Mouse (Mus musculus) limb, embryonic 13.5 days (tissue): ENCODE results near the gene Tmem203. TPM values are rescaled to one million over a fixed set of nuclear protein-coding genes. Genes with fewer than 3 reads are reported as not detected.

Experiments
- ATAC-seq: fragments of 200-750 bp; cut with Nextera tagmentation; 2 replicates; pipeline ENCODE4 v1.8.0; 2017; ENCODE audit warnings: low read depth, moderate number of reproducible peaks, moderate TSS enrichment; ENCODE audit not compliant: low FRiP score
- H3K27ac ChIP-seq: fragments of 300-500 bp; sonication (generic); 2 replicates; pipeline ENCODE4 v1.5.1; 2015; ENCODE audit warnings: inconsistent platforms, mild to moderate bottlenecking, moderate library complexity
- H3K27me3 ChIP-seq: fragments of 300-500 bp; sonication (generic); 2 replicates; pipeline ENCODE4 v1.6.1; 2015; ENCODE audit warnings: mild to moderate bottlenecking, inconsistent platforms
- H3K36me3 ChIP-seq: fragments of 300-500 bp; sonication (generic); 2 replicates; pipeline ENCODE4 v1.6.1; 2015; ENCODE audit warnings: inconsistent platforms, mild to moderate bottlenecking, moderate library complexity
- H3K4me1 ChIP-seq: fragments of 300-500 bp; sonication (generic); 2 replicates; pipeline ENCODE4 v1.6.1; 2015; ENCODE audit warnings: inconsistent platforms
- H3K4me2 ChIP-seq: fragments of 300-500 bp; sonication (generic); replicated peaks from 2 replicates; pipeline ENCODE4 v1.6.1; 2015; ENCODE audit warnings: inconsistent platforms, mild to moderate bottlenecking, moderate library complexity
- H3K4me3 ChIP-seq: fragments of 300-500 bp; sonication (generic); 2 replicates; pipeline ENCODE4 v1.5.1; 2015; ENCODE audit warnings: moderate library complexity, mild to moderate bottlenecking, inconsistent platforms
- H3K9ac ChIP-seq: fragments of 300-500 bp; sonication (generic); 2 replicates; pipeline ENCODE4 v1.6.1; 2015; ENCODE audit warnings: mild to moderate bottlenecking, inconsistent platforms
- H3K9me3 ChIP-seq: fragments of 300-500 bp; sonication (generic); 2 replicates; pipeline ENCODE4 v1.6.1; 2016; ENCODE audit warnings: inconsistent platforms
- WGBS: fragments of 180-500 bp; shearing (Covaris S2); methylation state at CpG from one replicate; pipeline ENCODE4 v1.1.7; 2015; 5-methylcytosine and 5-hydroxymethylcytosine counted together
- polyA plus RNA-seq: library from polyadenylated mRNA; unstranded; fragments of >200 nt; fragmentation: Nextera tagmentation; extraction: Ambion mirVana; gene quantifications from 2 replicates; pipeline ENCODE4 v1.2.1, GENCODE M21; 2015

Gene Tmem203
- polyA plus RNA-seq, 1 experiment from 2014 or later = 23.6 TPM

DNA sequence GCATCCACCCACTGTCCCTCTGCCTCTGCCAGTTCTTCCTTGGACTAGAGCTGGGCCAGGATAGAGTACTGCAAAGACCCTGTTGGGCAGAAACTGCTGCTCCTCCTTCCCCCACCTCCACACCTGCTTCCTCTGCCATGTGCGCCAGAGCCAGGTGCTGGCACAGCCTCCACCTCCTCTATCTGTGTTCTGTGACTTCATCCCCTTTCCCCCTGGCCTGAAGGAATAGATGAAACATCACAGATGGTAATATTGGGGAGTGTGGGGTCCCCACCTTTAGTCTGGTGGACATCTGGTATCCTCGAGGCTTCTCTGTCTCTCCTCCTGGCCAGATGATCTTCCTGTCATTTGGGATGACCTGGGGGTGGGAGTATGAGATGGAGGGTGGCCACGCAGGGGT is 48.2 kb downstream of the Tmem203 start:
- H3K27me3 ChIP-seq = peaks cover 66% of the 10 kb centered on the region
- no peak overlapping the region for H3K9ac ChIP-seq
- peaks cover 5% of the 10 kb centered on the region; the same call in 1 of the 2 replicates for H3K4me1 ChIP-seq
- no peaks in the 10 kb centered on the region for H3K9me3 ChIP-seq
- H3K36me3 ChIP-seq = no peaks in the 10 kb centered on the region
- H3K4me2 ChIP-seq = no peak overlapping the region
- 66% methylated on average over 3 of the region's 3 CpGs for WGBS
- H3K4me3 ChIP-seq = no peak overlapping the region
- no peak for ATAC-seq
- H3K27ac ChIP-seq = no peak overlapping the region

DNA sequence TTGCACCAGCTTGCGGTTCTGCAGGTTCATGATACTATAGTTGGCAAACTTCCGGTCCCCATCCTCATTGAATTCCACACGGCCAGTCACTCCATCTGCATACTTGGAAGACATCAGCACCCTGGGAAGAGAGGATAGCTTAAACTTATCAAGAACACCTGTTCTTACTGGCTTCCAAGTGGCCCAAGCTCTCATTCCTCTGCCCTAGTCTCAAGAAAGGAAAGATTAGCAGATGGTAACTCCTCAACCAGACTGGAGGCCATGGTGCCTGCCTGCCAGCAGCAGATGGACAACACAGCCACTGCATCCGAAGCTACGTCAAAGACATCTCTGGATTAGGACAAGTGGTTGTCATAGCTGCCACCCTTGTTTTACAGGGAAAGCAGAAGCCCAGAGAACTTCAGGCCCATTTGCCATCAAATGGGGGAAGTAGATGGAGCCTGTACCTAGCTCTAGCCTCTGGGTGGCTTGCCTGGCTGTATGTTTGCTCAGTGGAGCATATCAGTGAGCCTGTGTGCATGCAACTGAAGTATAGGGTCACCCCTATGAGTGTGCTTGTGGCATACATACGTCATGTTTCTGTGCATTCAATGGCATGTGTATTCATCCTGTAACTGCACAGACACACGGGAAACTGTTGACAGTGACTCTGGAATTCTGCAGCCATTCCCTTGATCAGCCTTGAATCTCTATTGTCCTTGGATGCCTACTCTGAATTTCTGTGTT is 48.9 kb downstream of the Tmem203 start:
- Histone ChIP-seq H3K27me3 (peaks cover 72% of the 10 kb centered on the region), H3K4me3 (peak overlapping the region; percentile 50; the same call in 1 of the 2 replicates)
- ATAC-seq = no peak

DNA sequence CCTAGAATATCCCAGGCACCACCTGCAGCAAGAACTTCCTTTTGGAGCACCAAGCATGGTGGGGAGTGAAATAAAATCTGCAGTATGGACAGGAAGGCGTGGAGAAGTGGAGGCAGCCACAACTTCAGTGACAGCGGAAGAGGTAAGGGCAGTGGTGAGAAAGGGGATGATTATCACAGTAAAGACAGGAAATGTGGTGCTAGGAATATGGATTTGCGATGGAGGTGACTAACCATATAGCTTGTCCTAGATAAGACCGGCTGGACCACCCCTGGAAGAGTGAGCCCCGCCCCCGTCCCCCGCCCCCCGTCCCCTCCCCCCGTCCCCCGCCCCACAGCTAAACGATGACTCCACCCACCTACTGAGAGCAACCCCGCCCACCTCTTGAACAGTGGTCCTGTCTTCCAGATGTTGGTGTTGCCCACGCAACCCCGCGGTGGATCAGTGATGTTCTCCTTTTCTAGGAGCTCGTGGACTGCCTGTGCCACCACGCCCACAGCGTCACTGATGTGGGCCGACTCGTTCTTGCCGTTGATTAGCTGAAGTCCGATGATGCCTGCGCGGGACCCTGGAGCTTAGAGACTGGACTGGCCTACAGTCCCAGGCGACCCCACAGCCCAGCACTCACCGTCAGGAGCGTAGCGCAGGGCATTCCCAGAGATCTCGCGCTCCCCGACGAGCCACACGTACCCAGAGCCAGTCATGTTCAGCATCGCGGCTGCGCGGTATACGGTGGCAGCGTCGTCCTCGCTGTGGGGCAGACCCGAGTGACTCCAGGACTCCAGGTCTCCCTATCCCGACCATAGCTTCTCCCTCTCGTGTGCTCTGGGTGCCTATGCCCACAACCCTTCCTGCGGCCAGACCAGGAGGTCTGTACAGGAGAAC is 49.7 kb downstream of the Tmem203 start:
- Histone ChIP-seq H3K4me3 (peak overlapping the region; percentile 50), H3K4me2 (peak overlapping the region; percentile 86), H3K9ac (peak overlapping the region; percentile 59), H3K27me3 (peaks cover 80% of the 10 kb centered on the region), H3K36me3 (no peaks in the 10 kb centered on the region), H3K9me3 (no peaks in the 10 kb centered on the region), H3K4me1 (peaks cover 5% of the 10 kb centered on the region; the same call in 1 of the 2 replicates), H3K27ac (no peak overlapping the region)
- WGBS = 2% methylated on average over 37 of the region's 45 CpGs
- ATAC-seq = peak; percentile 48

More for the DNA sequence above, 48.9 kb downstream of the Tmem203 start:
- Histone ChIP-seq H3K27ac (no peak overlapping the region), H3K36me3 (no peaks in the 10 kb centered on the region), H3K4me1 (peaks cover 5% of the 10 kb centered on the region; the same call in 1 of the 2 replicates), H3K4me2 (peak overlapping the region; percentile 86), H3K9me3 (no peaks in the 10 kb centered on the region), H3K9ac (no peak overlapping the region)
- 73% methylated on average over 7 of the region's 7 CpGs for WGBS

Other genes starting within 250 kb of the Tmem203 start
- 75.9 and 82.9 TPM in 2 replicates for gene Nsmf, start 201.1 kb upstream of the Tmem203 start, polyA plus RNA-seq
- gene Entpd8, start 175.1 kb upstream of the Tmem203 start, polyA plus RNA-seq = not detected in 2 replicates
- 0.11 TPM in 1 of 2 replicates, not detected in the other for gene Noxa1, start 160.3 kb upstream of the Tmem203 start, polyA plus RNA-seq
- 12.6 and 15.3 TPM in 2 replicates for gene Nrarp, start 74.7 kb upstream of the Tmem203 start, polyA plus RNA-seq
- gene Tor4a, start 58.6 kb upstream of the Tmem203 start, polyA plus RNA-seq = 4.1 and 4.8 TPM in 2 replicates
- gene Nelfb, start 44.0 kb upstream of the Tmem203 start, polyA plus RNA-seq = 122 and 124 TPM in 2 replicates
- gene Stpg3, start 40.8 kb upstream of the Tmem203 start, polyA plus RNA-seq = 0.11 TPM in 1 of 2 replicates, not detected in the other
- gene Fam166a, start 36.7 kb upstream of the Tmem203 start, polyA plus RNA-seq = not detected in 2 replicates
- gene Tubb4b, start 30.7 kb upstream of the Tmem203 start, polyA plus RNA-seq = 423 and 425 TPM in 2 replicates
- gene Slc34a3, start 21.1 kb upstream of the Tmem203 start, polyA plus RNA-seq = not detected in 2 replicates
- gene Rnf224, start 18.7 kb upstream of the Tmem203 start, polyA plus RNA-seq = not detected in 2 replicates
- 8.6 and 9.2 TPM in 2 replicates for gene Rnf208, start 13.2 kb upstream of the Tmem203 start, polyA plus RNA-seq
- gene Cysrt1, start 13.0 kb upstream of the Tmem203 start, polyA plus RNA-seq = not detected in 2 replicates
- 4.4 and 6.0 TPM in 2 replicates for gene AL732309.1, start 8.6 kb upstream of the Tmem203 start, polyA plus RNA-seq
- 7.2 and 8.2 TPM in 2 replicates for gene Tprn, start 7.2 kb downstream of the Tmem203 start, polyA plus RNA-seq
- 231 and 234 TPM in 2 replicates for gene Ssna1, start 17.0 kb downstream of the Tmem203 start, polyA plus RNA-seq
- 150 and 154 TPM in 2 replicates for gene Anapc2, start 17.0 kb downstream of the Tmem203 start, polyA plus RNA-seq
- not detected in 2 replicates for gene Tmem210, start 32.7 kb downstream of the Tmem203 start, polyA plus RNA-seq
- gene Lrrc26, start 34.5 kb downstream of the Tmem203 start, polyA plus RNA-seq = not detected in 2 replicates
- 0.61 and 0.97 TPM in 2 replicates for gene Grin1, start 63.7 kb downstream of the Tmem203 start, polyA plus RNA-seq
- gene Man1b1, start 76.9 kb downstream of the Tmem203 start, polyA plus RNA-seq = 54.5 and 60.2 TPM in 2 replicates
- 21.3 and 24.7 TPM in 2 replicates for gene Dpp7, start 100.9 kb downstream of the Tmem203 start, polyA plus RNA-seq
- gene Uap1l1, start 110.2 kb downstream of the Tmem203 start, polyA plus RNA-seq = 11.3 and 13.2 TPM in 2 replicates
- 43.4 and 45.5 TPM in 2 replicates for gene Sapcd2, start 116.9 kb downstream of the Tmem203 start, polyA plus RNA-seq
- 0.55 and 0.73 TPM in 2 replicates for gene Entpd2, start 140.4 kb downstream of the Tmem203 start, polyA plus RNA-seq
- gene Npdc1, start 143.9 kb downstream of the Tmem203 start, polyA plus RNA-seq = 29.1 and 32.6 TPM in 2 replicates
- 0.06 TPM in 1 of 2 replicates, not detected in the other for gene Fut7, start 167.8 kb downstream of the Tmem203 start, polyA plus RNA-seq
- gene Abca2, start 173.3 kb downstream of the Tmem203 start, polyA plus RNA-seq = 3.3 and 3.8 TPM in 2 replicates
- gene Clic3, start 201.4 kb downstream of the Tmem203 start, polyA plus RNA-seq = 2.2 and 2.5 TPM in 2 replicates
- gene Paxx, start 205.7 kb downstream of the Tmem203 start, polyA plus RNA-seq = 35.0 and 37.6 TPM in 2 replicates
- gene Ptgds, start 214.6 kb downstream of the Tmem203 start, polyA plus RNA-seq = 0.80 and 2.5 TPM in 2 replicates
- gene Lcn12, start 238.5 kb downstream of the Tmem203 start, polyA plus RNA-seq = not detected in 2 replicates
- 69.5 and 79.7 TPM in 2 replicates for gene Fbxw5, start 245.3 kb downstream of the Tmem203 start, polyA plus RNA-seq
- gene C8g, start 246.3 kb downstream of the Tmem203 start, polyA plus RNA-seq = 5.5 and 7.2 TPM in 2 replicates